Mouse (Mus musculus) fat pad, adult 2 months (tissue): ENCODE measurements around the gene Hint2.

Experiments
- DNase-seq: peaks from one replicate; pipeline ENCODE4 v3.0.0-alpha.2; 2011; ENCODE audit warnings: low read depth, low spot score; ENCODE audit errors: extremely low read depth

The Hint2 gene

GRCm38 (mm10) chr4:43604751-43605685 lies 51.2 kb downstream of the Hint2 start:
- DNase-seq = no peak
